Mouse (Mus musculus): ENCODE measurements around the gene Otud6a. TPM values are rescaled to one million over a fixed set of nuclear protein-coding genes. Genes with fewer than 3 reads are reported as not detected.
A peak's percentile ranks its signal among the peaks of the same experiment; 100 is the strongest.
"Not testable (repeated sequence)": the region's sequence is repeated elsewhere in the genome, so short reads cannot be mapped to it uniquely, and the experiment has no call there.

Gene Otud6a
- polyA plus RNA-seq, 1 experiment from 2014 or later, result not detected

GRCm38 (mm10) chrX:100442617-100443016 is 13.8 kb downstream of the Otud6a start, which contains the start of gene Awat2:
TSS of gene Awat2 (minus strand) at chrX:100442717.
- H3K36me3 ChIP-seq (ENCODE audit: control insufficient read depth, insufficient read depth, low read length); H3K27ac ChIP-seq (ENCODE audit: low read depth); ATAC-seq (replicated peaks; ENCODE audit: low FRiP score, low TSS enrichment, low read depth); H3K4me2 ChIP-seq (ENCODE audit: low read length); H3K4me3 ChIP-seq (ENCODE audit: low read depth, low read length); H3K9ac ChIP-seq (ENCODE audit: low read length); DNase-seq (ENCODE audit: low spot score); H3K9me3 ChIP-seq (ENCODE audit: control insufficient read depth, low read length); H3K4me1 ChIP-seq (replicated peaks; ENCODE audit: control insufficient read depth, insufficient read depth, low read length); H3K27me3 ChIP-seq (replicated peaks; ENCODE audit: control insufficient read depth, insufficient read depth, low read length): not testable (repeated sequence)
- WGBS, result 86% methylated on average over 2 of the region's 2 CpGs

GRCm38 (mm10) chrX:100443532-100443931 is 14.7 kb downstream of the Otud6a start:
- no peak for DNase-seq (ENCODE audit: low spot score)
- H3K4me1 ChIP-seq (replicated peaks; ENCODE audit: control insufficient read depth, insufficient read depth, low read length), result no peaks in the 10 kb centered on the region
- H3K9ac ChIP-seq (ENCODE audit: low read length), result no peak overlapping the region
- H3K27me3 ChIP-seq (replicated peaks; ENCODE audit: control insufficient read depth, insufficient read depth, low read length), result no peaks in the 10 kb centered on the region
- no peak for ATAC-seq (replicated peaks; ENCODE audit: low FRiP score, low TSS enrichment, low read depth)
- no peaks in the 10 kb centered on the region for H3K9me3 ChIP-seq (ENCODE audit: control insufficient read depth, low read length)
- no peak overlapping the region for H3K4me2 ChIP-seq (ENCODE audit: low read length)
- no peaks in the 10 kb centered on the region for H3K36me3 ChIP-seq (ENCODE audit: control insufficient read depth, insufficient read depth, low read length)
- no peak overlapping the region for H3K27ac ChIP-seq (ENCODE audit: low read depth)
- H3K4me3 ChIP-seq (ENCODE audit: low read depth, low read length), result no peak overlapping the region
- WGBS, result 91% methylated on average over 7 of the region's 7 CpGs

GRCm38 (mm10) chrX:100468047-100468446 is 39.2 kb downstream of the Otud6a start:
- WGBS, result 75% methylated on average over 4 of the region's 4 CpGs
- H3K9ac ChIP-seq (ENCODE audit: low read length), result no peak overlapping the region
- no peak for DNase-seq (ENCODE audit: low spot score)

GRCm38 (mm10) chrX:100470126-100470525 is 41.3 kb downstream of the Otud6a start:
- H3K27ac ChIP-seq (ENCODE audit: low read depth), result no peak overlapping the region
- no peaks in the 10 kb centered on the region for H3K27me3 ChIP-seq (replicated peaks; ENCODE audit: control insufficient read depth, insufficient read depth, low read length)
- no peaks in the 10 kb centered on the region for H3K36me3 ChIP-seq (ENCODE audit: control insufficient read depth, insufficient read depth, low read length)
- H3K9ac ChIP-seq (ENCODE audit: low read length), result no peak overlapping the region
- 81% methylated on average over 3 of the region's 3 CpGs for WGBS
- no peak overlapping the region for H3K4me2 ChIP-seq (ENCODE audit: low read length)
- no peaks in the 10 kb centered on the region for H3K9me3 ChIP-seq (ENCODE audit: control insufficient read depth, low read length)
- H3K4me1 ChIP-seq (replicated peaks; ENCODE audit: control insufficient read depth, insufficient read depth, low read length), result no peaks in the 10 kb centered on the region
- ATAC-seq (replicated peaks; ENCODE audit: low FRiP score, low TSS enrichment, low read depth), result no peak
- no peak overlapping the region for H3K4me3 ChIP-seq (ENCODE audit: low read depth, low read length)
- DNase-seq (ENCODE audit: low spot score), result no peak

More at GRCm38 (mm10) chrX:100468047-100468446, 39.2 kb downstream of the Otud6a start:
- Histone ChIP-seq H3K36me3 (ENCODE audit: control insufficient read depth, insufficient read depth, low read length) (no peaks in the 10 kb centered on the region), H3K27me3 (replicated peaks; ENCODE audit: control insufficient read depth, insufficient read depth, low read length) (no peaks in the 10 kb centered on the region), H3K4me1 (replicated peaks; ENCODE audit: control insufficient read depth, insufficient read depth, low read length) (no peaks in the 10 kb centered on the region), H3K4me2 (ENCODE audit: low read length) (no peak overlapping the region), H3K9me3 (ENCODE audit: control insufficient read depth, low read length) (no peaks in the 10 kb centered on the region), H3K27ac (ENCODE audit: low read depth) (no peak overlapping the region), H3K4me3 (ENCODE audit: low read depth, low read length) (no peak overlapping the region)
- ATAC-seq (replicated peaks; ENCODE audit: low FRiP score, low TSS enrichment, low read depth), result no peak

GRCm38 (mm10) chrX:100471491-100471890 is 42.7 kb downstream of the Otud6a start:
- no peaks in the 10 kb centered on the region for H3K9me3 ChIP-seq (ENCODE audit: control insufficient read depth, low read length)
- no peak overlapping the region for H3K4me3 ChIP-seq (ENCODE audit: low read depth, low read length)
- no peak overlapping the region for H3K27ac ChIP-seq (ENCODE audit: low read depth)
- ATAC-seq (replicated peaks; ENCODE audit: low FRiP score, low TSS enrichment, low read depth), result no peak
- no peak overlapping the region for H3K9ac ChIP-seq (ENCODE audit: low read length)
- H3K36me3 ChIP-seq (ENCODE audit: control insufficient read depth, insufficient read depth, low read length), result no peaks in the 10 kb centered on the region
- no peak for DNase-seq (ENCODE audit: low spot score)
- H3K4me1 ChIP-seq (replicated peaks; ENCODE audit: control insufficient read depth, insufficient read depth, low read length), result no peaks in the 10 kb centered on the region
- H3K4me2 ChIP-seq (ENCODE audit: low read length), result no peak overlapping the region
- H3K27me3 ChIP-seq (replicated peaks; ENCODE audit: control insufficient read depth, insufficient read depth, low read length), result no peaks in the 10 kb centered on the region
- WGBS, result 82% methylated on average over 3 of the region's 3 CpGs

- Histone ChIP-seq H3K4me2 (ENCODE audit: low read length) (no peak overlapping the region), H3K4me3 (ENCODE audit: low read depth, low read length) (no peak overlapping the region), H3K9ac (ENCODE audit: low read length) (no peak overlapping the region), H3K27ac (ENCODE audit: low read depth) (no peak overlapping the region), H3K27me3 (replicated peaks; ENCODE audit: control insufficient read depth, insufficient read depth, low read length) (no peaks in the 10 kb centered on the region), H3K9me3 (ENCODE audit: control insufficient read depth, low read length) (no peaks in the 10 kb centered on the region), H3K4me1 (replicated peaks; ENCODE audit: control insufficient read depth, insufficient read depth, low read length) (no peaks in the 10 kb centered on the region), H3K36me3 (ENCODE audit: control insufficient read depth, insufficient read depth, low read length) (no peaks in the 10 kb centered on the region)
- DNase-seq (ENCODE audit: low spot score) (no peak), ATAC-seq (replicated peaks; ENCODE audit: low FRiP score, low TSS enrichment, low read depth) (no peak)
- 65% methylated on average over 4 of the region's 4 CpGs for WGBS
Observed at GRCm38 (mm10) chrX:100475569-100476223, 46.9 kb downstream of the Otud6a start.

MicroRNAs encoded within 50 kb of the gene (microRNA counts, 519-probe panel; counts per million panel counts)
- microRNA mmu-miR-676, result 3,144 counts per million, percentile 38 among the panel's probes with 10 or more counts

Small RNA genes within 50 kb of the gene (microRNA-seq; reads per million reads assigned to microRNA genes)
- gene Mir676, result 472 reads per million, percentile 72 among the genes with 10 or more reads in this experiment

Other genes with a start within 250 kb of the Otud6a start
- 0.26 and 0.59 TPM in 2 replicates for gene Awat2, start 13.7 kb downstream of the Otud6a start, polyA plus RNA-seq (2014; fragmentation: Nextera tagmentation; extraction: Ambion mirVana)
- gene Igbp1, start 65.3 kb downstream of the Otud6a start, polyA plus RNA-seq (2014; fragmentation: Nextera tagmentation; extraction: Ambion mirVana), result 44.4 and 46.0 TPM in 2 replicates
- gene Dgat2l6, start 95.8 kb downstream of the Otud6a start, polyA plus RNA-seq (2014; fragmentation: Nextera tagmentation; extraction: Ambion mirVana), result not detected in 2 replicates
- not detected in 2 replicates for gene Awat1, start 143.2 kb downstream of the Otud6a start, polyA plus RNA-seq (2014; fragmentation: Nextera tagmentation; extraction: Ambion mirVana)
- gene P2ry4, start 165.9 kb downstream of the Otud6a start, polyA plus RNA-seq (2014; fragmentation: Nextera tagmentation; extraction: Ambion mirVana), result 0.08 TPM in 1 of 2 replicates, not detected in the other
- gene Arr3, start 176.5 kb downstream of the Otud6a start, polyA plus RNA-seq (2014; fragmentation: Nextera tagmentation; extraction: Ambion mirVana), result 0.32 TPM in 1 of 2 replicates, not detected in the other
- 28.8 and 33.6 TPM in 2 replicates for gene Kif4, start 196.7 kb downstream of the Otud6a start, polyA plus RNA-seq (2014; fragmentation: Nextera tagmentation; extraction: Ambion mirVana)
- 80.6 and 88.0 TPM in 2 replicates for gene Pdzd11, start 197.6 kb downstream of the Otud6a start, polyA plus RNA-seq (2014; fragmentation: Nextera tagmentation; extraction: Ambion mirVana)

All from intestine, embryonic 14.5 days (tissue).